Comparison of ENCODE assay signal across 8 mouse cellular contexts in genomic region chr1:64616531-64616880, GRCm38 (mm10). TPM values are rescaled to one million over a fixed set of nuclear protein-coding genes. Genes with fewer than 3 reads are reported as not detected.
DNase-seq lines count a peak whose midpoint lies in the region; ATAC-seq lines count a peak whose summit lies in the region.

No protein-coding gene starts in this region.

- H3K9ac ChIP-seq in kidney, embryonic 15.5 days: peak overlapping the region; percentile 84
- peak overlapping the region; percentile 96 for H3K9ac ChIP-seq in hindbrain, embryonic 13.5 days
- H3K9ac ChIP-seq in midbrain, embryonic 11.5 days (ENCODE audit: low read length): peak overlapping the region; percentile 67

- H3K9me3 ChIP-seq in kidney, embryonic 15.5 days (replicated peaks): no peaks in the 10 kb centered on the region
- H3K9me3 ChIP-seq in hindbrain, embryonic 13.5 days: no peaks in the 10 kb centered on the region
- H3K9me3 ChIP-seq in midbrain, embryonic 11.5 days (ENCODE audit: control insufficient read depth, low read length): no peaks in the 10 kb centered on the region

- H3K36me3 ChIP-seq in kidney, embryonic 15.5 days: peaks cover 15% of the 10 kb centered on the region
- H3K36me3 ChIP-seq in hindbrain, embryonic 13.5 days: peaks cover 7% of the 10 kb centered on the region
- H3K36me3 ChIP-seq in midbrain, embryonic 11.5 days (ENCODE audit: control insufficient read depth, insufficient read depth, low read length): no peaks in the 10 kb centered on the region

- peak overlapping the region; percentile 99 for H3K27ac ChIP-seq in kidney, embryonic 15.5 days
- peak overlapping the region; percentile 74 for H3K27ac ChIP-seq in brown adipose tissue, adult 24 weeks (replicated peaks; ENCODE audit: low read depth, low read length)
- H3K27ac ChIP-seq in hindbrain, embryonic 13.5 days: peak overlapping the region; percentile 97
- H3K27ac ChIP-seq in midbrain, embryonic 11.5 days (ENCODE audit: low read depth, low read length): peak overlapping the region; percentile 93; the same call in 1 of the 2 replicates

- no peak for DNase-seq in kidney, postnatal 14 days
- DNase-seq in midbrain, embryonic 11.5 days (ENCODE audit: low spot score, missing footprints): no peak
- DNase-seq in left cerebral cortex, adult 9 months (ENCODE audit: low spot score in 2 of 2): no peak
- no peak for DNase-seq in frontal cortex, postnatal 10 days (ENCODE audit: low spot score in 2 of 2)
- DNase-seq in kidney, adult 11 months: no peak

- H3K4me3 ChIP-seq in kidney, embryonic 15.5 days (replicated peaks): peak overlapping the region; percentile 84
- H3K4me3 ChIP-seq in brown adipose tissue, adult 24 weeks (ENCODE audit: insufficient read depth, low read depth, low read length): peak overlapping the region; percentile 84
- peak overlapping the region; percentile 72 for H3K4me3 ChIP-seq in hindbrain, embryonic 13.5 days
- peak overlapping the region; percentile 52 for H3K4me3 ChIP-seq in midbrain, embryonic 11.5 days (ENCODE audit: low read depth, low read length)

- H3K27me3 ChIP-seq in kidney, embryonic 15.5 days: no peaks in the 10 kb centered on the region
- no peaks in the 10 kb centered on the region for H3K27me3 ChIP-seq in hindbrain, embryonic 13.5 days
- H3K27me3 ChIP-seq in midbrain, embryonic 11.5 days (ENCODE audit: control insufficient read depth, insufficient read depth, low read length): no peaks in the 10 kb centered on the region

- H3K4me2 ChIP-seq in kidney, embryonic 15.5 days: peak overlapping the region; percentile 90
- H3K4me2 ChIP-seq in hindbrain, embryonic 13.5 days: peak overlapping the region; percentile 65
- peak overlapping the region; percentile 78 for H3K4me2 ChIP-seq in midbrain, embryonic 11.5 days

- no peak; the same call in 1 of the 2 replicates for ATAC-seq in kidney, embryonic 15.5 days (replicated peaks; ENCODE audit: low FRiP score)
- ATAC-seq in hindbrain, embryonic 13.5 days (ENCODE audit: low FRiP score): peak; percentile 53
- ATAC-seq in midbrain, embryonic 11.5 days (ENCODE audit: low FRiP score): no peak; the same call in 1 of the 2 replicates

- H3K4me1 ChIP-seq in kidney, embryonic 15.5 days: peaks cover 31% of the 10 kb centered on the region
- peaks cover 2% of the 10 kb centered on the region for H3K4me1 ChIP-seq in brown adipose tissue, adult 24 weeks (ENCODE audit: control insufficient read depth, insufficient read depth, insufficient read length, low read length)
- peaks cover 27% of the 10 kb centered on the region for H3K4me1 ChIP-seq in hindbrain, embryonic 13.5 days (replicated peaks)
- H3K4me1 ChIP-seq in midbrain, embryonic 11.5 days (ENCODE audit: control insufficient read depth, insufficient read depth, low read length): peaks cover 6% of the 10 kb centered on the region; the same call in 1 of the 2 replicates

- 3% methylated on average over 8 of the region's 8 CpGs for WGBS in kidney, embryonic 15.5 days
- WGBS in hindbrain, embryonic 13.5 days: 7% methylated on average over 8 of the region's 8 CpGs
- WGBS in midbrain, embryonic 11.5 days: 9% methylated on average over 8 of the region's 8 CpGs

RNA-seq across cellular contexts. Expression of gene Mettl21a, which starts 0.5 kb away (rescaled TPM):
- 17.7 and 20.2 TPM in 2 replicates for polyA plus RNA-seq in kidney, embryonic 15.5 days (2015; fragmentation: Nextera tagmentation; extraction: Ambion mirVana)
- 4.2 and 4.5 TPM in 2 replicates for polyA plus RNA-seq in brown adipose tissue, adult 24 weeks (2012; ENCODE audit: insufficient read depth, insufficient read length, missing spikeins)
- 19.5 and 21.0 TPM in 2 replicates for polyA plus RNA-seq in hindbrain, embryonic 13.5 days (2015; fragmentation: Nextera tagmentation; extraction: Ambion mirVana)
- 20.9 and 24.4 TPM in 2 replicates for polyA plus RNA-seq in midbrain, embryonic 11.5 days (2014; fragmentation: Nextera tagmentation; extraction: Ambion mirVana)
